Mouse (Mus musculus) gonadal fat pad, adult 2 months (tissue): Measurements from ENCODE around the gene Olfr1012. TPM values are rescaled to one million over a fixed set of nuclear protein-coding genes. Genes with fewer than 3 reads are reported as not detected.
"Not testable (repeated sequence)": the region's sequence is repeated elsewhere in the genome, so short reads cannot be mapped to it uniquely, and the experiment has no call there.

Source experiments
- DNase-seq: peaks from one replicate; pipeline ENCODE4 v3.0.0-alpha.2; 2012; ENCODE audit warnings: low read depth
- polyA plus RNA-seq: library from polyadenylated mRNA; depleted of rRNA; stranded (reverse); fragments of >200 nt; gene quantifications from 2 replicates; pipeline ENCODE4 v1.2.3, GENCODE M21; 2012; rRNA removed

The Olfr1012 gene
- not detected in 2 replicates for polyA plus RNA-seq

- no peak for DNase-seq
These were observed at the start of gene Olfr1012 for GRCm38 (mm10) chr2:85762666-85763065. Gene Olfr1012, minus strand, starts transcription at chr2:85762766.

- no peak for DNase-seq
These were observed 41.9 kb upstream of the Olfr1012 start for GRCm38 (mm10) chr2:85804501-85804900.

GRCm38 (mm10) chr2:85802444-85802843 is 39.9 kb upstream of the Olfr1012 start, which contains the start of gene Olfr1016:
Gene Olfr1016, minus strand, starts transcription at chr2:85802544.
- no peak for DNase-seq

GRCm38 (mm10) chr2:85792331-85792730 is 29.8 kb upstream of the Olfr1012 start:
- DNase-seq: no peak

GRCm38 (mm10) chr2:85781717-85782116 is 19.2 kb upstream of the Olfr1012 start, which contains the start of gene Olfr1015:
Gene Olfr1015, plus strand, starts transcription at chr2:85782017.
- DNase-seq: no peak

GRCm38 (mm10) chr2:85772413-85772812 is 9.8 kb upstream of the Olfr1012 start, which contains the start of gene Olfr1014:
Gene Olfr1014, plus strand, starts transcription at chr2:85772713.
- DNase-seq: no peak

- no peak for DNase-seq
These were observed 4.2 kb upstream of the Olfr1012 start, which contains the start of gene Olfr1013 for GRCm38 (mm10) chr2:85766798-85767197. Gene Olfr1013, plus strand, starts transcription at chr2:85767098.

- DNase-seq: no peak
These were observed 8.7 kb downstream of the Olfr1012 start for GRCm38 (mm10) chr2:85753822-85754221.

GRCm38 (mm10) chr2:85725793-85726192 is 36.8 kb downstream of the Olfr1012 start:
- no peak for DNase-seq

- no peak for DNase-seq
These were observed 47.4 kb downstream of the Olfr1012 start, which contains the start of gene Olfr1009 for GRCm38 (mm10) chr2:85715119-85715518. Gene Olfr1009, plus strand, starts transcription at chr2:85715419.

- no peak for DNase-seq
These were observed 51.4 kb downstream of the Olfr1012 start for GRCm38 (mm10) chr2:85711159-85711558.

- not testable (repeated sequence) for DNase-seq
These were observed 51.9 kb downstream of the Olfr1012 start for GRCm38 (mm10) chr2:85710680-85711079.

Other genes with a start within 250 kb of the Olfr1012 start
- not detected in 2 replicates for gene 4833423E24Rik, start 243.7 kb downstream of the Olfr1012 start, polyA plus RNA-seq
- not detected in 2 replicates for gene Olfr996, start 183.6 kb downstream of the Olfr1012 start, polyA plus RNA-seq
- not detected in 2 replicates for gene Olfr998, start 173.8 kb downstream of the Olfr1012 start, polyA plus RNA-seq
- not detected in 2 replicates for gene Olfr1000, start 150.9 kb downstream of the Olfr1012 start, polyA plus RNA-seq
- not detected in 2 replicates for gene Olfr1002, start 112.1 kb downstream of the Olfr1012 start, polyA plus RNA-seq
- not detected in 2 replicates for gene Olfr154, start 98.3 kb downstream of the Olfr1012 start, polyA plus RNA-seq
- gene Olfr1006, start 84.0 kb downstream of the Olfr1012 start, polyA plus RNA-seq: not detected in 2 replicates
- gene Olfr1008, start 73.3 kb downstream of the Olfr1012 start, polyA plus RNA-seq: not detected in 2 replicates
- not detected in 2 replicates for gene Olfr1009, start 47.3 kb downstream of the Olfr1012 start, polyA plus RNA-seq
- gene Olfr1013, start 4.3 kb upstream of the Olfr1012 start, polyA plus RNA-seq: not detected in 2 replicates
- not detected in 2 replicates for gene Olfr1014, start 9.9 kb upstream of the Olfr1012 start, polyA plus RNA-seq
- not detected in 2 replicates for gene Olfr1015, start 19.3 kb upstream of the Olfr1012 start, polyA plus RNA-seq
- gene Olfr1016, start 39.8 kb upstream of the Olfr1012 start, polyA plus RNA-seq: not detected in 2 replicates
- not detected in 2 replicates for gene Olfr1018, start 55.7 kb upstream of the Olfr1012 start, polyA plus RNA-seq
- gene Olfr1019, start 82.7 kb upstream of the Olfr1012 start, polyA plus RNA-seq: not detected in 2 replicates
- not detected in 2 replicates for gene Olfr1020, start 84.3 kb upstream of the Olfr1012 start, polyA plus RNA-seq
- not detected in 2 replicates for gene Olfr1022, start 105.8 kb upstream of the Olfr1012 start, polyA plus RNA-seq
- gene Olfr1023, start 122.9 kb upstream of the Olfr1012 start, polyA plus RNA-seq: not detected in 2 replicates
- not detected in 2 replicates for gene Olfr1024, start 142.3 kb upstream of the Olfr1012 start, polyA plus RNA-seq
- not detected in 2 replicates for gene Olfr1025-ps1, start 152.4 kb upstream of the Olfr1012 start, polyA plus RNA-seq
- gene Olfr1026, start 158.8 kb upstream of the Olfr1012 start, polyA plus RNA-seq: not detected in 2 replicates
- not detected in 2 replicates for gene Olfr1028, start 187.7 kb upstream of the Olfr1012 start, polyA plus RNA-seq
- gene Olfr1029, start 211.1 kb upstream of the Olfr1012 start, polyA plus RNA-seq: not detected in 2 replicates
- gene Olfr1030, start 216.5 kb upstream of the Olfr1012 start, polyA plus RNA-seq: not detected in 2 replicates
- not detected in 2 replicates for gene Olfr1031, start 227.5 kb upstream of the Olfr1012 start, polyA plus RNA-seq
- not detected in 2 replicates for gene Olfr1032, start 242.8 kb upstream of the Olfr1012 start, polyA plus RNA-seq